Mouse (Mus musculus) midbrain, embryonic 12.5 days (tissue): ENCODE measurements at regions not wholly inside any gene's neighbourhood (a gene's known extent, or its start where the extent isn't known, plus 50 kb on each side); places are given as distances from the start of the nearest gene placed in this dataset.

Experiments
- ATAC-seq: fragments of 200-750 bp; cut with Nextera tagmentation; 2 replicates; pipeline ENCODE4 v1.8.0; 2017; ENCODE audit warnings: low read depth, moderate TSS enrichment, moderate library complexity; ENCODE audit not compliant: low FRiP score
- H3K27ac ChIP-seq: fragments of 300-500 bp; sonication (generic); replicated peaks from 2 replicates; pipeline ENCODE4 v1.5.1; 2016; ENCODE audit warnings: mild to moderate bottlenecking
- H3K27me3 ChIP-seq: fragments of 300-500 bp; sonication (generic); 2 replicates; pipeline ENCODE4 v1.6.1; 2016; ENCODE audit warnings: mild to moderate bottlenecking
- H3K36me3 ChIP-seq: fragments of 300-500 bp; sonication (generic); 2 replicates; pipeline ENCODE4 v1.6.1; 2016
- H3K4me1 ChIP-seq: fragments of 300-500 bp; sonication (generic); 2 replicates; pipeline ENCODE4 v1.6.1; 2016
- H3K4me2 ChIP-seq: fragments of 300-500 bp; sonication (generic); replicated peaks from 2 replicates; pipeline ENCODE4 v1.6.1; 2016; ENCODE audit warnings: mild to moderate bottlenecking, moderate library complexity
- H3K4me3 ChIP-seq: fragments of 300-500 bp; sonication (generic); 2 replicates; pipeline ENCODE4 v1.5.1; 2016; ENCODE audit warnings: mild to moderate bottlenecking
- H3K9ac ChIP-seq: fragments of 300-500 bp; sonication (generic); replicated peaks from 2 replicates; pipeline ENCODE4 v1.6.1; 2016; ENCODE audit warnings: mild to moderate bottlenecking, moderate library complexity
- H3K9me3 ChIP-seq: fragments of 300-500 bp; sonication (generic); 2 replicates; pipeline ENCODE4 v1.6.1; 2016; ENCODE audit warnings: mild to moderate bottlenecking
- WGBS: fragments of 180-500 bp; shearing (Covaris S2); methylation state at CpG from one replicate; pipeline ENCODE4 v1.1.7; 2016; 5-methylcytosine and 5-hydroxymethylcytosine counted together

DNA sequence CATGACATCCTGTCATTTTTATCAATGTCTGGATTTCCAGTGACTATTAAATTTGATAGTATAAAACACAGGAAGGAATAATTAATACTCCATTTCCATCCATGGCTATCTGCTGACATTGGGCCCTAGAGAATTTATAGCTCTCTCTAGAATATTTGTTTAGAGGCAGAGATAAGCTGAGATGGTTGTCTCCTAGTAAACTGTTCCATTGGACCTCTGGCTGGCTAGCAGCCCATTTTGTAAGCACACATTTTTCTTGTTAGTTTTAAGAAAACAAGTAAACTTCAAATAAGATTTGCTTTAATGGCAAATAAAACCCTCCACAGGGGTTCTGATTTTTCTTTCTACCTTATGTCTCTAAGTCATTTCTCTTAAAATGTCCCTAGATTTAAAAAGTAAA lies 288.9 kb downstream of the C1d start:
- Histone ChIP-seq H3K9me3 (no peaks in the 10 kb centered on the region), H3K4me3 (no peak overlapping the region), H3K4me2 (no peak overlapping the region), H3K27ac (no peak overlapping the region), H3K9ac (no peak overlapping the region), H3K27me3 (no peaks in the 10 kb centered on the region), H3K36me3 (no peaks in the 10 kb centered on the region), H3K4me1 (no peaks in the 10 kb centered on the region)
- no peak for ATAC-seq

DNA sequence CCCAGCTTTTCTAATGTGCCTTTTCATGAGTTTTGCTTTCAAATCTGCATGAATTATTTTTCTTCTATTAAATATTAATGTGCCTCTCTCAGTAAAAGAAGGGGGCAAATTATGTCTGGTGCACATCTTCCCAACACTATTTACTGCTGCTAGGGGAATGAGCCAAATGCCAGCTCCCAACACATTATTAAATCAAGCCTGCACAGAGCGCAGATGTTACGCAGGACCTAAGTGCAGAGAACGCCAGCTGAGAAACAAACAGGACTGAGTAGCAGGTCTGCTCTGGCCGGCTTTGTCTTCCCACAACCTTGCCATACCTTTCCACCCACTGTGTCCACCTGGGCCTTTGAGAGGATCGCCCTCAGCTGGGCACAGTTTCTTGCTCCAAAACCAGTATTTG lies 291.8 kb downstream of the C1d start:
- no peak overlapping the region for H3K27ac ChIP-seq
- H3K4me3 ChIP-seq = no peak overlapping the region
- no peaks in the 10 kb centered on the region for H3K4me1 ChIP-seq
- ATAC-seq = no peak
- H3K9ac ChIP-seq = no peak overlapping the region
- H3K9me3 ChIP-seq = no peaks in the 10 kb centered on the region
- H3K4me2 ChIP-seq = no peak overlapping the region
- no peaks in the 10 kb centered on the region for H3K27me3 ChIP-seq
- WGBS = 77% methylated on average over 5 of the region's 5 CpGs
- H3K36me3 ChIP-seq = no peaks in the 10 kb centered on the region

DNA sequence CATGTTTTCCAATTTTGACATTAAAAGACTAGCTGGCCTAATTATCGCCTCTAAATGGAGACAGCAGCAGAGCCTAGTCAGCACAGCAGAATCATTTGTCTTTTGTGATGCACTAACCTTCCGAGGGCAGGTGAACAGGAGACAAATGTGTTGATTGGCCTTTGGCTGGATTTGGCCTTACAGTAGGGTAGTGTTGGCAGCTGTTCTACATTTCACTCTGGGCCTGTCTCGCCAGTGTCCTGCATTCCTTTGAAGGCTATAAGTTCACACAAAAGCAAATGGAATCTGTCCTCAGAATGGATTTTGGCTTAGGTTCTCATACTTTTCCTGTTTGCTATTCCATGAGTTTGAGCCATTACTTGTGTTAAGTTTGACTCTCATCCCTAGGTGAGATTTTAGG lies 297.9 kb downstream of the C1d start:
- H3K4me3 ChIP-seq = no peak overlapping the region
- no peaks in the 10 kb centered on the region for H3K4me1 ChIP-seq
- no peak overlapping the region for H3K9ac ChIP-seq
- no peak for ATAC-seq
- no peaks in the 10 kb centered on the region for H3K36me3 ChIP-seq
- H3K27ac ChIP-seq = no peak overlapping the region
- H3K9me3 ChIP-seq = no peaks in the 10 kb centered on the region
- no peaks in the 10 kb centered on the region for H3K27me3 ChIP-seq
- 83% methylated on average over 3 of the region's 3 CpGs for WGBS
- H3K4me2 ChIP-seq = no peak overlapping the region

DNA sequence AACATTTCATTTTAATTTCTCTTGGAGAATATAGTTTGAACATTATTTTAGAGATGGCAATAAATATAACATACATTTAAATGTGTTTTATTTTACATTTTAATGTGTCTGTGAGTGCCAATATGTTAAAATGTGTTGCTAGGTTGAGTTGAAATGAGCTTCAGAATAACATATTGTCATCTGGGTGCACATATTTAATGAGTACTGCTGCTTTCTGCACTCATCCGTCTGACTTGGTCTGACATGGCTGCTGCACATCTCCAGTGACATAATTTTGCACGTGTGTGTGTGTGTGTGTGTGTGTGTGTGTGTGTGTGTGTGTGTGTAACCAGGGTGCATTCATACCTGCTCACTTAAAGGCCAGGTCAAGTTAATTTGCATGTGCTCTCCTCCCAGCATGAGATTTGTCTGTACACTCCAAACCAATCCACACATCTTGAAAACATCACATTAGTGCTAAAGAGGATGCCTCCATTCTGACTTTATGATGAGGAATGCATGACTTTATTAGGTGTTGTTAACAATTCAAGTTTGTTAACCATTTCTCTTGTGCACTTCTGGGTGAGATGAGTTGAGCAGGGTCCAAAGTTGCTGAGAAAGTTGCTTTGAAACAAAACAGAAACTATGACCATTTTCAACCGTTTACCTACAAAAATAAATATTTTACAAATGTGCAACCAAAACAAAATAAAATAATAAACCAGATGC lies 334.6 kb downstream of the C1d start:
- no peak for ATAC-seq
- WGBS = 73% methylated on average over 3 of the region's 3 CpGs

DNA sequence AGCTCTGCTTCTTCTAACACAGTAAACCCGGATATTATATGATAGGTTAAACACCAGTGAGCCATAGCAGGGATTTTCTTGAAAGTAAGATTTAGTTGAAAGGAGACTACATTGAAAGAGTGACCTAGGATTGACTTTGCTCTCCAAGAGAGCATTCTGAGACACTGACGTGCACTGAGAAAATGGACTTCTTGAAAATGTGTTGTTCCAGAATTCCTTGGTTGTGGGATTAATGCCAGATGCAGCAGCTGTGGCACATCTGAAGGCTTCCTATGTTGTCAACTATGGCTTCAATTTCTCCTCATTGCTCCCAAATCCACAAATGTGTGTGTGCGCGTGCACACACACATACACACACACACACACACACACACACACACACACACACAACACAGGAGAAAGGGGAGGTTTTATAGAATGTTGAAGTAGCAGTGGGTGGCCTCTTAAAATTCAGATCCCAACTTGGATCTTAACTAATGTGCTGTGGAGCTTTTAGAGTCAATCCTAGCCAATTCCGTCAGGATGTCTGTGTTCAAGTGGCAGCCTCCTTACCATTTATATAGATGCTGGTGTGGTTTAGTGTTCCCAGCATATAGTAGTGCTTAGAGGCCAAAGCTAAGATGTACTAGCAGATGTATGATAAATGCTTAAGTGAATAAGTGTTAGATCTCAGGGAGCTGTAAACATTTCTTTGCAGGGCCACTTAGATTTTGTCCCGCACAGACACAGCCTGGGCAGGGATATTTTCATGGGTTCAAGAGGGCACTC lies 346.5 kb downstream of the C1d start:
- H3K27me3 ChIP-seq = no peaks in the 10 kb centered on the region
- H3K36me3 ChIP-seq = no peaks in the 10 kb centered on the region
- H3K27ac ChIP-seq = no peak overlapping the region
- WGBS = 77% methylated on average over 6 of the region's 6 CpGs
- no peaks in the 10 kb centered on the region for H3K4me1 ChIP-seq
- H3K9me3 ChIP-seq = no peaks in the 10 kb centered on the region
- H3K4me3 ChIP-seq = no peak overlapping the region
- H3K9ac ChIP-seq = no peak overlapping the region
- H3K4me2 ChIP-seq = no peak overlapping the region
- ATAC-seq = no peak

More for the DNA sequence above, 334.6 kb downstream of the C1d start:
- Histone ChIP-seq H3K4me1 (no peaks in the 10 kb centered on the region), H3K36me3 (no peaks in the 10 kb centered on the region), H3K27ac (no peak overlapping the region), H3K4me2 (no peak overlapping the region), H3K9ac (no peak overlapping the region), H3K27me3 (no peaks in the 10 kb centered on the region), H3K9me3 (no peaks in the 10 kb centered on the region), H3K4me3 (no peak overlapping the region)

DNA sequence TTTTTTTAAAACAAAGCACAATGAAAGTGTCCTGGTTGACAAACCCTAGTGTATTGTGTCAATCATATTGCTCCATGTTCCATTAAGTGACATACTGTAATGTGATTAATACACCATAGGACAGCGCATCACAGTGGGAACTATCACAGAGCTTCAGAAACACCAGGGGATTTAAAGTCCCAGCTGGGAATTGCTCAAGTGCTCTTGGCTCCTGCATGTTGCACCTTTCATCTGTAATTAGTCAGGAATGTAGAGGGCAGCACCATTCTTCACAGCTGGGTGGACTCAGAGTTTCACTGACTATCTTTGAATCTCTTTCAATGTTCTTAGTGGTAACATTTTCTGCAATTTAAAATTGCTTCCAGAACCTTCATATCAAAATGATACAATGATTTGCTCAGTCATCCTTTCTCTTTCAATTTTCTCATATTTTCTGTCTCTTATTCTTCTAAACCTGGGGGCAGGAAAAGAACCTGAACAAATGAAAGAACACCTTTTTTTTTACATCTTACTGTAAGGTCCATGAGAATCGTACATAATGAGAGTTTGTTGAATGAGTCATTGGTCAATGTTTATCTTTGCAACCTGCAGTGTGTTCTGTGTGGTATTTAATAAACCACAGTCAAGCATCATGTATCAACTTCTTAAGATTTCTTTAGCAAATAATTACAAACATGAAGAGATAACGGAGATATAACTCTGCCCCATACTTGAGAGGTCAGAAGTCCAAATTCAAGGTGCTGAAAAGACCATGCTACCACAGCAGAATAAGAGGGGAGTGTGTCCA lies 333.0 kb downstream of the Etaa1 start:
- Histone ChIP-seq H3K4me3 (no peak overlapping the region), H3K27ac (no peak overlapping the region), H3K36me3 (no peaks in the 10 kb centered on the region), H3K9me3 (no peaks in the 10 kb centered on the region), H3K9ac (no peak overlapping the region), H3K4me2 (no peak overlapping the region), H3K27me3 (no peaks in the 10 kb centered on the region), H3K4me1 (no peaks in the 10 kb centered on the region)
- 86% methylated on average over 3 of the region's 3 CpGs for WGBS
- ATAC-seq = no peak

DNA sequence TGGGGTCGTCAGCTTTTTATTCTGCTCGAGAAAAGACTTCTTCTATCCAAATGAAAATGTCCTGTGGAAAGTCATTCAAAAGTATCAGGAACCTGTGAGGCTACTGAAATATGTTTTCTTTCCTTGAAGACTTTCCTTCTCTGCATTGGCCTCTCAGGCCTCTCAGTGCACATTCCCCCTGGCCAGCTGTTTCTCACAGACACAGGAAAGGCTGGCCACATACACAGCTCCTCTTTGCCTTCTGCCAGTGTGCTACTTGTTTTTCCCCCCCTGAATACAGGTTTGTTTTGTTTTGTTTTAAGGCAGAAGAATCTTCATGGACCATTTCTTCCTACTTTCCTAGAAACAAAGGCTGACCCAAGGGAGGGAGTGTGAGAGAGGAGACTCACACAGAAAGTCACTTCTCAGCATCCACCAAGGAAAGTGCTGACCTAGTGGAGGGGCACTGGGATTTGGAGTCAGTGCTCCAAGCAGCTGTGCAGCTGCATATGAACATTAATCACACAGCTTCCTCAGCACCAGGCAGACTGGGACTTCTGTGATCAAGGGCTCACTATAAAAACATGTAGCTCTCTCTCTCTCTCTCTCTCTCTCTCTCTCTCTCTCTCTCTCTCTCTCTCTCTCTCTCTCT lies 324.0 kb downstream of the Etaa1 start:
- H3K27me3 ChIP-seq = no peaks in the 10 kb centered on the region
- no peak overlapping the region for H3K4me3 ChIP-seq
- H3K9me3 ChIP-seq = no peaks in the 10 kb centered on the region
- no peaks in the 10 kb centered on the region for H3K36me3 ChIP-seq
- ATAC-seq = no peak
- no peak overlapping the region for H3K27ac ChIP-seq
- no peaks in the 10 kb centered on the region for H3K4me1 ChIP-seq
- WGBS = 73% methylated on average over 2 of the region's 2 CpGs
- H3K4me2 ChIP-seq = no peak overlapping the region
- H3K9ac ChIP-seq = no peak overlapping the region

DNA sequence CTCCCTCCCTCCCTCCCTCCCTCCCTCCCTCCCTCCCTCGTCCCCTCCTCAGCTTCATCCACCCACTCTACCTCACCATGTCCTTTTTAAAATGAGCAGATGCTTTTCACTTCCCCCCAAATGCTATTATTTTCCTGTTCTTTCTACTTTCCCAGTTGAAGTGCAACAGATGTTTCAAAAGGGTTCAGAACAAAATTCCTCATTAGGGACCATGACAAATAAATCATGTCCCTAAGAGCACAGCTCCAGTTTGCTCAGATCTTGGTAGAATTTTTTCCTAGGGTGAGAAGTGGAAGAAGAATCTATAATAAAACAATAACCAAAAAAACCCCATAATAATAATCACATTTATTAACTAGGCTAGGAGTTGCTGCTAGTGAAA lies 323.5 kb downstream of the Etaa1 start:
- H3K4me2 ChIP-seq = no peak overlapping the region
- no CpG with 5 or more reads among the region's 1 CpGs for WGBS
- H3K27me3 ChIP-seq = no peaks in the 10 kb centered on the region
- no peak overlapping the region for H3K4me3 ChIP-seq
- H3K36me3 ChIP-seq = no peaks in the 10 kb centered on the region
- no peaks in the 10 kb centered on the region for H3K9me3 ChIP-seq
- H3K4me1 ChIP-seq = no peaks in the 10 kb centered on the region
- H3K9ac ChIP-seq = no peak overlapping the region
- H3K27ac ChIP-seq = no peak overlapping the region
- ATAC-seq = no peak

DNA sequence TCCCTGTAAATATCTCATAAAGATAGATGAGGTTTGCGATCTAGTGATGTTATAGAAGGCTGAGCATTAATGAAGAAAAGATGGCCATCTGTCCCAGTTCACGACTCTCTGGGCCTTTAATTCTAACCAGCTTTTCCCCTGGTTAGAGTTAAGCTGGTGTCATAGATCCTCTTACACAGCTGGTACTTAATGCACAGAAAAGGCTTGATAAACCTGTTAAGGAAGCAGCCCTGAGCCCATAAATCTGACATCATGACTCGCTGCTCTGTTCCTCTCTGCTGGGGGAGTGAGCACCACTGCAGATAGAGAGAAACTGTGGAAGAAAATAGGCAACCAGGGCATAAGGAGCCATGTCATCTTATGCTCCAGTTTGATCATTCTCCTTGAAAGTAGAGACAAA lies 316.5 kb downstream of the Etaa1 start:
- no peak for ATAC-seq
- no peak overlapping the region for H3K4me3 ChIP-seq
- H3K9me3 ChIP-seq = no peaks in the 10 kb centered on the region
- H3K27ac ChIP-seq = no peak overlapping the region
- WGBS = 60% methylated on average over 3 of the region's 3 CpGs
- no peak overlapping the region for H3K4me2 ChIP-seq
- H3K9ac ChIP-seq = no peak overlapping the region
- H3K36me3 ChIP-seq = no peaks in the 10 kb centered on the region
- H3K4me1 ChIP-seq = no peaks in the 10 kb centered on the region
- no peaks in the 10 kb centered on the region for H3K27me3 ChIP-seq

DNA sequence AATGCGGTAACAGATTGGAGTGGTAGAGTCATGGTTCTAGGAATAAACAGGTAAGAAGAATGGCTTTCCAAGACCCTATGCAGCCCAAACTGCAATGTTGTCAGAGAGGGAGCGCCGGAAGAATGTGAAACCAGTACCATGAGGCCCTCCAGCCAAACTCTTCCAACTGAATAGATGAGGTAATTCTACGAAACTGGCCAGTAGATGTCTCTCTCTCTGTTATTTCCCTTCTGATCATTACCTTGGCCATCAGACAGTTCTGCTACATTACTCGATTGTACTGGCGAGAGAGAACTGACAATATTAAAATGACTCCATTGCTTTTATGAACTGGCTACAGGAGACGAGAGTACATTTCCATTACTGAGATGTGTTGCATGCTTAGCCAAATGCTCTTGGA lies 313.8 kb downstream of the Etaa1 start:
- 84% methylated on average over 7 of the region's 7 CpGs for WGBS
- H3K4me2 ChIP-seq = no peak overlapping the region
- no peaks in the 10 kb centered on the region for H3K36me3 ChIP-seq
- no peaks in the 10 kb centered on the region for H3K9me3 ChIP-seq
- H3K27me3 ChIP-seq = no peaks in the 10 kb centered on the region
- no peak for ATAC-seq
- no peak overlapping the region for H3K9ac ChIP-seq
- H3K4me3 ChIP-seq = no peak overlapping the region
- H3K27ac ChIP-seq = no peak overlapping the region
- H3K4me1 ChIP-seq = no peaks in the 10 kb centered on the region

DNA sequence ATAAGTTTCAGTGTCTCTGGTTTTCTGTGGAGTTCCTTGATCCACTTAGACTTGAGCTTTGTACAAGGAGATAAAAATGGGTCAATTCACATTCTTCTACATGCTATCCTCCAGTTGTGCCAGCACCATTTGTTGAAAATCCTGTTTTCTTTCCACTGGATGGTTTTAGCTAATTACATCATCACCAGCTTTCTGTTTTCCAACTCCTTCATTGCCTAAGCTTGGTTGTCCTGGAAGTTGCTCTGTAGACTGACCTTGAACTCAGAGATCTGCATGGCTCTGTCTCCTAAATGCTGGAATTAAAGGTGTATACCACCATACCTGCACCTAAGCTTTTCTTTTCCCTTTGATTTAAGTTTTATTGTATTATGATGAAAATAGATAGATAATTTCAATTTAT lies 306.2 kb downstream of the Etaa1 start:
- Histone ChIP-seq H3K27ac (no peak overlapping the region), H3K36me3 (no peaks in the 10 kb centered on the region), H3K27me3 (no peaks in the 10 kb centered on the region), H3K4me1 (no peaks in the 10 kb centered on the region), H3K4me3 (no peak overlapping the region), H3K9ac (no peak overlapping the region), H3K9me3 (no peaks in the 10 kb centered on the region), H3K4me2 (no peak overlapping the region)
- no peak for ATAC-seq
